Mouse (Mus musculus): ENCODE results near the gene Olig2.
A peak's percentile ranks its signal among the peaks of the same experiment; 100 is the strongest.
"Not testable (repeated sequence)": the region's sequence is repeated elsewhere in the genome, so short reads cannot be mapped to it uniquely, and the experiment has no call there.

The Olig2 gene

DNA sequence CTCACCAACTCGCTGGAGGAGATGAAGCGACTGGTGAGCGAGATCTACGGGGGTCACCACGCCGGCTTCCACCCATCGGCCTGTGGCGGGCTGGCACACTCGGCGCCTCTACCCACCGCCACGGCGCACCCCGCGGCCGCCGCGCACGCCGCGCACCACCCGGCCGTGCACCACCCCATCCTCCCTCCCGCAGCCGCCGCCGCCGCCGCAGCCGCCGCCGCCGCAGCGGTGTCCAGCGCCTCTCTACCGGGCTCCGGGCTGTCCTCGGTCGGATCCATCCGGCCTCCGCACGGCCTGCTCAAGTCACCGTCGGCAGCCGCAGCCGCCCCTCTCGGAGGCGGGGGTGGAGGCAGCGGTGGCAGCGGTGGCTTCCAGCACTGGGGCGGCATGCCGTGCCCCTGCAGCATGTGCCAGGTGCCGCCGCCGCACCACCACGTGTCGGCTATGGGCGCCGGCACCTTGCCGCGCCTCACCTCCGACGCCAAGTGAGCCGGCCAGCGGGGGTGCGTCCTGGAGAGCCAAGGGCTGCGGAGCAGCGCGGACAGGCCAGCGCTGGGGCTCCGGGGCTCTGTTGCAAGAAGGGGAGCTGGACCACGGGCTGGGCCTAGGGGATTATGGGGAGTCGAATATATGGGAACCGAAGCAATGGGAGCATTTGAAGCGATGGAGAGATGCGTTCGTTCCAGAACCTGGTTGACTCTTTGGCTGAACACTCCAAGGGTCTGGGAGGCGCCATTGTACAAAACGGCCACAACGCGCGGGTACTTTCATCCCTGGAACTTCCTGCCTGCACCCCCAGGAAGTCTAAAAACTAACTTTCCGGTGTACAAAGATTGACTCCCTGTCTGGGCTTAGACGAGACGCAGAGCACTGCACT lies 1.9 kb downstream of the Olig2 start:
- DNase-seq (ENCODE audit: low spot score in 2 of 2): no peak

DNA sequence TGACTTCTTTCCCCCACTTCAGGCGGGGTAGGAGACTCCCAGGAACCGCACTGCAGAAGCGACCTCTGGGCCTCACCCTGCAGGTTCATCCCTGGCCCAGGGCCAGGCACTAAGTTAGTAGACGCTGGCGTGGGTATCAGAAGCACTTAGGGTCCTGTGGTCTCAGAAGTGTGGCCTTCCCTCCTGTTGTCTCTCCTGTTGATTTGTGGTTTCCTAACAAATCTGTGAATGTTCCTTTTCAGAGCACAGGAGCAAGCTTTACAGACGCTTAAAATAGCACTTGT lies 2.4 kb downstream of the Olig2 start:
- no peak for DNase-seq (ENCODE audit: low spot score in 2 of 2)

DNA sequence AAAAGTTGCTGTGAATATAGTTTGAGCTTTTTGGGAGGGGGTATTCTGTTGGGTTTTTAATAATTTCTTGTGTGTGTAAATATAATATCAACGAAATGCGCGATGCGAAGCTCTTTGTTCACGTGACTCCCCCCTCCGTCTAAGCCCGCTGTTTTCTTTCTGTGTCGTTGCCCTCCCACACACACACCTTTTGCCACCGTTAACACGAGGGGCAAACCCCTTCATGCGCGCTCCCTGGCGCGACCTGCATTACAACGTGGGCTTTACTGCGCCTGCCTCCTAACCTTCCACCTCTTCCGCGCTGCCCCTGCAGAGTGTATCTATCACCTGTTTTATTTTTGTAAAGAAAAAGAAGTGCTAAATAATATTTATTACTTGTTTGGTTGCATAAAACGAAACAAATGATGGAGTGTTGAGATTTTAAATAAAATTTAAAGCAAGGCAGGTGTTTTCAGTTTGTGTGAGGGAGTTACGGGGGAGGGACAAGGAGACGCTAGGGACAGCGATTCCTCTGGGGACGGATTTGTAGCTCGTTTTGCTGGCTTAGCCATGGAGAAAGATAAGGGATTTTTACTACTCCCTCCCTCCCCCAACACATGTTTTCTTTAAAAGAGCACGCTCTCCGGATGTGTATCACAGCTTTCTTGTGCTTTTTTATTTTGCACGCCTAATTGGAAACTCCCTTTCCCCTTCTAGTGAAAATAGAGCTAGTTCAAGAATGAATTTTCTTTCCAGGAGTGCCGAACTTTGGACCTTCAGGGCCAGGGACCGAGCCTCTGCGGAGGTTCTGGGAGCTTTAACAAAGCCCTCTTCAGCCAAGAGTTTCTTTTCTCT lies 3.2 kb downstream of the Olig2 start:
- no peak for DNase-seq (ENCODE audit: low spot score in 2 of 2)

DNA sequence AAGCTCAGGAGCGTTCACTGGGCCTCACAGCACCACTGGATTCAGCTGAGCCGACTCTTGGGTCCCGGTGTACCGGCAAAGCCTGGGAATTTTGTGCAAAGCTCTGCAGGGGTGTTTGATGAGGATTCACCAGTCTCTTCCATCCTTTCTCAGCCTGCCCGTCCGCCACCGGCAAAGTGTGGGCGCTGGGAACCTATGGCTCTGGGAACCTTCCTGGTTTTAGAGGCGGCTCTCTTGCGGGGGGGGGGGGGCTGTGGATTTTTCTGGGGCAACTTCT lies 3.8 kb downstream of the Olig2 start:
- DNase-seq (ENCODE audit: low spot score in 2 of 2): no peak

DNA sequence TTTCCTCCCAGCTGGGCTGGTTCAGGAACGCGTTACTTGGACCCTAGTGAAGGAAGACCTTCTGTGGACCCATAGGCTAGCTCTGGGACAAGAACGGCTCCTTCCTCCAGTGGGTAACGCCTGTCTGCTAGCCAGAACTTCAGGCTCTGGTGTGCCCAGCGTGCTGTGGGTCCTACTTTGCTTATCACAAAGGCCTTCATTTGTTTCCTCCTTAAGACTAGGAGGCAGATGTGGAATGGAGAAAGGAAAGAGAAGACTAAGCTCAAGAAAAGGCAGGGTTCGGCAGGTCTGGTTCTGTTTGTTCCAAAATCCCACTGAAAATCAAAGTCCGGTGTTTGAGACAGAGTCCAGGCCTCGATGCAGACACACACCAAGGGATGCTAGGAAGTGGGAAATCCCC lies 4.4 kb downstream of the Olig2 start:
- DNase-seq (ENCODE audit: low spot score in 2 of 2): no peak

DNA sequence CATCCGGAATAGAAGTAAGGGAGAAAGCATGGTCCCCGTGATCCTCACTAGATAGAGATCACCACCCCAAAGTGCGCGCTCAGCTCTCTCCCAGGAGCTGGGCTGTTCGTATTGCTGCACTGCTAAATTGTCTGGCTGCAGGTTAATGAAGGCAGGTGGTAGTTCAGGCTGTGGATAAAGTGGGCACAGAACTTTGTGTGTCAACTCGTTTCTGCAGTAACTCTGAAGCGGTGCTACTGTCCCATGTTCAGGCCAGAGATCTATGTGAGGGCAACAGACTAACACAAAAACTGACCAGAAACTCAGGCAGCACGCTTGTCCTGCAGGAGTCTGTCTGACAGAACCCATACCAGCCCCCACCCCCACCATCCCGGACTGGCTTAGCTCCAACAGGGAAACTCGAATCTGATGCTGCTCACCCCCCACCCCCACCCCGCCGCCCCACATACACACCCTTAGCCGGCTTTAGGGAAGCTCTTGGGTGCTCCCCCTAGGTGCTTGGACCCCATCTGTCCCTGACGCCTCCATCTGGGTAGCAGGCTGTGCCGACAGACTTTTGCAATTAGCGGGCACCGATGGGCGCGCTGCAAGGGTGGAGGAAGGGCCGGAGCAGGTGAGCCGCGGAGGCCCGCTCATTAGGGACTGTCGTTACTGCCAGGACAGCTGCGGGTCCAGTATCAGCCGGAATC lies 6.7 kb downstream of the Olig2 start:
- peak in 1 of 2 experiments; percentile 35 for DNase-seq (ENCODE audit: low spot score in 2 of 2)

DNA sequence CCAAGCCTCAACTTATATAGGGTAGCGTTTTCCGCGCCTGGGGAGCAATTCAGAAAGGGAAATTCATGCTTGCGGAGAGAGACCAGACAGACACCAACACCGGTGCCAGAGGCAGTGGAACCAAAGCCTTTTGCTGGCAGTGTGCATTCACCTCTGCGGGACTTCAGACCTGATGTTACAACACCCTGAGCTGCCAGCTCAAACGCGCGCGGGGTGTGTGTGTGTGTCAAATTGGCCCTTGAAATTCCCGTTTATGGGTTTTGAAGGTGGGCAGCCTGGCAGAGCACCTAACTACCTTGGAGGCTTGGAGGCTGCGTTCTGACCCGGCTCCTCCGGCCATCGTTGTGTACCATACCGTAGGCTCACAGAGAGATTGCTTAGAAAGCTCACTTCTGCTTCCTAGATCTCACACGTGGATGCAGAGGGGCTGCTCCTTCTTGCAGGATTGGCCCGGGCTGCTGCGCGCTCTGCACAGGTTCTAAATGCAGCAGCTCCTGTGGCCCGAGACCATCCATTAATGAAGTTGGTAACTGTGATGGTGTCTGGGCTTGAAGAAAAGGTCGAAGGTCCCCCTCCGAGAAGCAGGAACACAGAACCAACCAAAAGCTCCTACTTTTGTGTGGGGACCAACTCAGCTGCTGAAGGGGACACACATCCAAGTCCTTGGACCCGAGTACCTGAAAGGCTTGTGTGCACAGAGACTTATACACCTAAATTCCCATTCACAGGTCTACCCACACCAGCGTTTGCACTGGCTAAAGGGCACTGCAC lies 7.4 kb downstream of the Olig2 start:
- DNase-seq (ENCODE audit: low spot score in 2 of 2): no peak

DNA sequence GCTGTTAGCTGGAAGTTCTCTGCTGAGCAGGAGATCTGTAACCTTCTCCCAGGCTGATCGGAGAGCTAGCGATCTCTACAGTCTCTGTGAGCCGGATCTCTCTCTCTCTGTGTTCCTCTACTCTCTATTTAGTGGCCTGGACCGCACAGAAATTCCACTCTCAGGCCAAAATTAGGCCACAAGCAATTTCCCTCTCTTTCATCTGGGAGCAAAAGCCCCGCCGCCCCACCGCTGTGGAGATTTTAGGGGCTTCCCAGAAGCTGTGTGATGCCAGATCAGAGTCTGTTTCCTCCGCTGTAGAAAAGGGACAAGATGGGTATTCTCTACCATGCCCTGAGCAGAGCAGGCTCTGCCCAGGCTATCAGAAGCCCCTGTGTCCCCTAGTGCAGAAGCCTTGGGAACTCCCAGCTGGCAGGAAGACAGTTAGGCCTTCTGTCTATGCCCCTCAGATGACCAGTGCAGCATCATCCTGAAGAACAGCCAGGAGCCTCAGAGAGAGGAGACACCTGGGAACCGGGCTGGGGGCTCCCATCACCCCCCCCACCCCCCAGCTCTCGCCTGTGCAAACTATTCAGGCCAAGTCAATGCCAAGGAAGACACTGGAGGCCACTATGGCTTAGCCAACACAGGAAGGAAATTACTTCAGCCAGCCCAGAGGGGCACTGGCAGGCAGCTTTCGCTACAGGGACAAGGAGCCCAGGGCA lies 8.1 kb downstream of the Olig2 start:
- DNase-seq (ENCODE audit: low spot score in 2 of 2): peak; percentile 57 to 75

DNA sequence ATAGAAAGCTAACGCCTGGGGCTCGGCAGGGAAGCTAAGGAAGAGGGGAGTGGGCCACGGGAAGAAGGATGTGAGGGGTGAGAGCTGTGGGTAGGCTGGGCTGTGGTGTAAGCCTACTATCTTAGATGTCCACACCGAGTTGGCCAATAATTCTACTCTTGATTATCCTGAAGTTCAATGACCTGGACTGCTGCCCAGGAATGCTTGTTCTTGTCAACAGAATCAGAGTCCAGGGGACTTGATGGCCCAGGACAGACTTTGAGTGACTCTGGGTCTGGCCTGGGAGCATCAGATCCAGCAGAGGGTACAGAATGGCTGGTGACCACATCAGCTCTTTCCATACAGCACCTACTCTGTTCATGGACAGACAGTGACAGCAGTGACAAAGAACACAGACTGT lies 13.8 kb downstream of the Olig2 start:
- no peak for DNase-seq (ENCODE audit: low spot score in 2 of 2)

DNA sequence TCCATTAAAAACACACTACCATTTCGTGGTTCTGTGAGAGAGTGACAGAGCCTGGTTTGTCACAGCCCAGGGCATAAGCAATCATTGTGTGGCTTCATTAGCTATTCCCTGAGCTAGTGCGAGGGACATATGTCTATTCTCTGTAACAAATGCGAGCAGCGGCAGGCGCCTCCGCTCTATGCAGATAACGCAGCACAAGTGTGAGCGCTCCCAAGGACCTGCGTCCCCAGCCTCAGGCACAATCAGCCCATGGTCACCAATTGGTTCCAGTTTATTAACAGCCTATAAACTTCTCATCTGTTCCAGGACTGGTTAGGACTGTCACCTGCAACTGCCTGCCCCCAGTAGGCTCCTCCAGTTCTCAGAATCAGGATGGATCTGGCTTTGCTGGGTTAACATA lies 21.0 kb downstream of the Olig2 start:
- DNase-seq (ENCODE audit: low spot score in 2 of 2): peak in 1 of 2 experiments; percentile 35

DNA sequence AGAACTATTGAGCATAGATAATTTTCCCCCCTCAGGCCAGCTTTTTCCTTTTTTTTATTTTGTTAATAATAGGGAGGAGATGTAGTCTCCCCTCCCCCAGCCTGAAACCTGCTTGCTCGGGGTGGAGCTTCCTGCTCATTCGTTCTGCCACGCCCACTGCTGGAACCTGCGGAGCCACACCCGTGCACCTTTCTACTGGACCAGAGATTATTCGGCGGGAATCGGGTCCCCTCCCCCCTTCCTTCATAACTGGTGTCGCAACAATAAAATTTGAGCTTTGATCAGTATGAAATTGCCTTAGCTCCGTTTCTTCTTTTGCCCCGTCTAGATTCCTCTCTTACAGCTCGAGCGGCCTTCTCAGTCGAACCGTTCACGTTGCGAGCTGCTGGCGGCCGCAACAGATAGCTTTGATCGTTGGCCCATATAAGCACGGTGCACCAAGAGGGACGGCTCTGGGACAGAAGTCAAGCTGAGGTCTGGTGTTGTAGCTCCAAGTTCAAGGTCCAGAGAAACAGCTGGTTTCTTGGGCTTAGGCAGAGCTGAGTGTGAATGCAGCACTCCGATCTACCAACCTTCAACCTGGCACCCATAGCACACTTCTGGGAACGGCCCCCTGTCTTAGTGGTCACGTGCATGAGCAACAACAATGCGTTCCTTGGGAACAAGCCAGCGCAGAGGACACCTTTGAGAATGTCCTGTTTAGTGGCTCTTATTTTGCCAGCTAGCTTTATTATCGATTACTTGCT lies 30.3 kb downstream of the Olig2 start:
- not testable (repeated sequence) for DNase-seq (ENCODE audit: low spot score in 2 of 2)

DNA sequence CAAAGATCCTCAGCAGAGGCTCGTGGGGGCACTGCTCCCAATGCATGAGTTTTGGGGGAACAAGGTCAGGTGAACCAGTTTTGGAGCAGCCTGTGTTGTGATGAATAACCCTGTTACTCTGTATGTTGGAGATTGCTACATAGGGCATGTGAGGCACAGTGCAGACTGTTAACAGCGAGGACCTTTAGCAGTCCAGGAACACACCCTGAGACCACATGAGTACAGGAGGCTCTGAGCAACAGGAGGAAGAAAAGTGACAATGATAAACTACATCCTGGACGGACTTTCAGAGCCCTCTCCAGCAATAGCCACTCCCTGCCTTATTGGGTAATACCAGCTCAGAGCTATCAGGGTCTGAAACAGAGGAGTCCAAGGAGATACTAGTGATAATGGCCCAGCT lies 33.7 kb downstream of the Olig2 start:
- DNase-seq (ENCODE audit: low spot score in 2 of 2): no peak

DNA sequence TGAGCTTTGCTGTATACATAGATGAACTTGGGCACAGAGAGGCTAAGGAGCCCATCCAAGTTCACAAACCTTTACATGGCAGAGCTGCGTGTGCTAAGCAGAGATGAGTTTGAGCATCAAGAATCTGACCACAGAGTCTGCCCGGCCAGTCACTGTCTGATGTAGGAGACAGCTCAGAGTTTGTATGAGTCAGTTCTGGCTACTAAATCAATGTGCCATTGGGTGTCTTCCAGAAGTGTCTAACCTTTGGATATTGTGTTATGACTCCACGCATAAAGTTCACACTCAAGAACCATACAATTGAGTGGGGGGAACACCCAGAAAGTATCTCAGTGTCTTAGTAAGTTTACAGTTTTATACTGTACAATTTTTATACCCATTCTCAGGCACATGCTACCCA lies 35.6 kb downstream of the Olig2 start:
- DNase-seq (ENCODE audit: low spot score in 2 of 2): no peak

DNA sequence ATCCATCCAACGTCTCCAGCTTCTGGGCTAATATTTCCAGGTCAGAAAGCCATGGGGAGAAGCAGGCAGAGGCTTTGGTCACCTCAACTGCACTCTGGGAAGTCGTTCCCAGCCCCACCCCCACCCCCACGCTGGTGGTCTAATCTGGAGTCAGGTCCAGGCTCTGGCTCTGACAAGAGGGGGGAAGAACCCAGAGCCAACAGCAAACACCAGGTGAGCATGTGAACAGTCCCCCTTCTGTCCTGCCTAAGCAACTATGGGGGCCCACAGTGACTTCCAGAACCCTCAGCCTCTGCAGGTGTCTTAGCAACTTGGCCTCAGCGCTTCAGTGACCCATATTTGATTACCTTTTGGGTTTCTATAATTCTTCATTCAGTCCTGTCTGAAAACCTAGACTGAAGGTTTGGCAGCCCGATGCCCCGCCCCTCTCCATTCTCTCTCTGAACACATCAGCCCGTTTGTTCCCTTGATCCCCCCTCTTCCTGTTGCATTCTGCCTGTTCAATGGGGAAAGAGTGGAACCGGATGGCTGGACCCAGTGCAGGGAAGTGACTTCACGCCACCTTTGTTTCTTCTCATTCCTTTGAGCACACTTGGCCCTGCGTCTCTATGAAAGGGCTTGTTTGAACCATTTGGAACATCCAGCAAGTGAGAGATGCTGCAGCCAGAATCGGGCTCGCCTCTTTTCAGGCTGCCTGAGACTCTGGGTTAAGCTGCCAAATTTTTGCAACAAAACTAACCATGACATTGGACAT lies 37.4 kb downstream of the Olig2 start:
- DNase-seq (ENCODE audit: low spot score in 2 of 2): peak; percentile 71 to 83

DNA sequence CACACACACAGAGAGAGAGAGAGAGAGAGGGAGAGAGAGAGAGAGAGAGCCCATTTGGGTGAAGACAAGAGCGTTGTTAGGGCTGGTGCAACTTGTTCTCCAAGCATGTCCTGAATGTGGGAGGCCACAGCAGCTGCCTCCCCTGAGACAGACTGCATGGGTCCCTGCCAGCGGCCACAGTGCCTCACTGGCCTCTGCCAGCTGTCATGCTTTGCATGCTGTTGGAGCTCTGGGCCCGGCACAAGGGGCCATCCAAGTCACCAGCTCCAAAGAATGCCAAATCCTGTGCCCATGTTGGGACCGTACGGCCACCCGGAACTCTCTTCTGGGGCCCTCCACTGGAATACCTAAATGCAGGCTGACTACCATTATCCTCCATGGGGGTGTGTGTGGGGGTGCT lies 40.7 kb downstream of the Olig2 start:
- peak; percentile 88 to 90 for DNase-seq (ENCODE audit: low spot score in 2 of 2)

DNA sequence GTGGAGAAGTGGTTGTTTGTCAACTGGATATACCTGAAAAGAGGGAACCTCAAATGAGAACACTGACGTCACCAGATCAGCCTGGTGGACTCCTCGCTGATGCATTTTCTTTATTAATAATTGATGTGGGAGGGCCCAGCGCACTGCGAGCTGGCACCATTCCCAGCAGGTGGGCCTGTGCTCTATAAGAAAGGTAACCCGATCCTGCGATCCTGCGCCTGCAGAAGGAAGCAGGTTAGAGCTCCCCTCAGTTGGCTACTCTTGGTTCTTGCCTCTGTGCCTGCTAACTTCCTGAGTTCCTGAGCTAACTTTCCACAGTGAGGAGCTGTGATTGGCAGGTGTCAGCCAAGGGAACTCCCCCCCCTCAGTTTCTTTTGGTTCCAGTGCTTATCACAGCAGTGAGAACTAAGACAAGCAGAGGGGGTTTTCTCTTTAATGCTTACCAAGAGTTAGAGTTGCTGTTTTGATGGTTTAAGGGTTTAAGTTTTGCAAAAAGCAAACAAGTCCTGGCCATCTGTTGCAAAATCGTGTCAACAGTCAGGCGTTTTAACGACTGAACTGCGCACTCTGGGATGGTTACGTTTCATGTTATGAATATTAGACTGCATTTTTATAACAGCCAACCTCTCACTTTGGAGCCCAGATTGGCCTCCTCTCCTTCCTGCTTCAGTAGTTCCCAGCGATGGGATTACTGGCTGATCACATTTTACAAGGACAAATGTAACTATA lies 43.6 kb downstream of the Olig2 start:
- DNase-seq (ENCODE audit: low spot score in 2 of 2): no peak

DNA sequence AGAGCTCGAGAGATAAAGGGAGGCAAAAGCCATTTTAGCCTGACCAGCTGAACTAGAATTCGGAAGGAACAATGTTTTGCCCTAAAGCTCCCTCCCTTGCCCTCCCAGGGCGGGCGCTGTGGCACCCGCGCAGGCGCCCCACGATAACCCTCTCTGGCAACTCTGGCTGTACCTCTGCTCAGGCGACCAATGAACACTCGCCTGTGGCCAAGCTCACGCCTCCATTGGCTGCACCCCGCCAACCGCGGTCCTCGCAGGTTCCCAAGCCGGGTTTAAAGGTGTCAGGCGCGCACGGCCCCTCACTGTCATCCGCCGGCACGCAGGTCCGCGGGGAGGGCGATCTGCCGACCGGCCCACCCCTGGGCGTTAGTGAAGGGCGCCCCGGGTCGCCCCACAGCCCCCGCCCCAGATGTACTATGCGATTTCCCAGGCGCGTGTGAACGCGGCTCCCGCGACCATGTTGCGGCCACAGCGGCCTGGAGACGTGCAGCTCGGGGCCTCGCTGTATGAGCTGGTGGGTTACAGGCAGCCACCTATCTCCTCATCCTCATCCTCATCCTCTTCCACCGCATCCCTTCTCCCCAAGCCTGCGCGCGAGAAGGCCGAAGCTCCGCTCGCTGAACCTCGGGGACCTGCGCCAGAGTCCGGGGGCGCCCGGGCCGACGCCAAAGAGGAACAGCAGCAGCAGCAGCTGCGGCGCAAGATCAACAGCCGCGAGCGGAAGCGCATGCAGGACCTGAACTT lies 44.4 kb downstream of the Olig2 start, which contains the start of gene Olig1:
Gene Olig1 (plus strand): TSS at position 305 of the 744 bp plus-strand sequence.
- peak; percentile 88 to 91 for DNase-seq (ENCODE audit: low spot score in 2 of 2)

DNA sequence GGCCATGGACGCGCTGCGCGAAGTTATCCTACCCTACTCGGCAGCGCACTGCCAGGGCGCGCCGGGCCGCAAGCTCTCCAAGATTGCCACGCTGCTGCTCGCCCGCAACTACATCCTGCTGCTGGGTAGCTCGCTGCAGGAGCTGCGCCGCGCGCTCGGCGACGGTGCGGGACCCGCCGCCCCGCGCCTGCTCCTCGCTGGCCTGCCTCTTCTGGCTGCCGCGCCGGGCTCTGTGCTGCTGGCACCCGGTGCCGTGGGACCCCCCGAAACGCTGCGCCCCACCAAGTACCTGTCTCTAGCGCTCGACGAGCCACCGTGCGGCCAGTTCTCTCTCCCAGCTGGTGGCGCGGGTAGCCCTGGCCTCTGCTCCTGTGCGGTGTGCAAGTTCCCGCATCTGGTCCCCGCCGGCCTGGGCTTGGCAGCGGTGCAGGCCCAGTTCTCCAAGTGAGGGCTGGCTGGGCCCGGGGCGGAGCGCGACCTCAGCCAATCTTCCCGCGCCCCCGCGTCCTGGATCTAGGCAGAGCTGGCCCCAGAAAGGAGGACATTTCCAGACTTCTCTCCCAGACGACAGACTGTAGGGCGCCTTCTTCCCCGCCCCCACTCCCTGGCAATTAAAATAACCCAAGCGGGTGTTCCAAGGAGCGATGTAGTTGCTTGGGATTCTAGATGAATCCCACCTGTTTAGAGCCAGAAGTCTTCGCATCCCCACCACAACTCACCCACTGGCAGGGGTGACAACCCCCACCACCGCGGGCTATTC lies 45.1 kb downstream of the Olig2 start:
- DNase-seq (ENCODE audit: low spot score in 2 of 2): peak; percentile 71 to 76
